Mouse (Mus musculus): Measurements from ENCODE around the gene Arfgap3.
"Not testable (repeated sequence)": the region's sequence is repeated elsewhere in the genome, so short reads cannot be mapped to it uniquely, and the experiment has no call there.

Gene Arfgap3

DNA sequence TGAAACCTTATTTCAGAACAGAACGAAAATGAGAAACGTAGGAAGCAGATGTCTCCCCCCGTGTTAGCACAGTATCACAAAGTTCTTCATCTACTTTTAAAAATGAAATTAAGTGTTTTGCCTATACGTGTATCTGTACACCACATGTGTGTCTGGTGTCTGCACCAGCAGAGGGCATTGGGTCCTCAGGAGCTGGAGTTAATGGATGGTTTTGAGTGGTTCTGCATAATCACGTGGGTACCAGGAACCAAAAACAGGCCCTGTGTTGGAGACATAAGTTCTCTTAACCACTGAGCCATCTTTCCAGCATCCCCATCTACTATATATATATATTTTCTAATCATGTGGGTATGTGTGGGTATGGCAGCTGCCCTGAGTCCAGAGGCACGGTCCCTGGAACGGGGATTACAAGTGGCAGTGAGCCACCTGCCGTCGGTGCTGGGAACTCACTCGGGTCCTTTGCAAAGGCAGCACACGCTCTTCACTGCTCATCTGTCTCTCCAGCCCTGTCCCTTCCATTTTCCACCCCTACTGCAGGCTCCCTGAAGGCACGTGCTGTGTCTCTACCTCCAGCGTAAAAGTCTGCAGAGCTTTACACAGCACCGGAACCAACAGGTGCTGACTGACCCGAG is 4.0 kb downstream of the Arfgap3 start:
- in situ Hi-C loops (cut with MboI; ENCODE audit: low sequenced_read_pairs): no loop called here

DNA sequence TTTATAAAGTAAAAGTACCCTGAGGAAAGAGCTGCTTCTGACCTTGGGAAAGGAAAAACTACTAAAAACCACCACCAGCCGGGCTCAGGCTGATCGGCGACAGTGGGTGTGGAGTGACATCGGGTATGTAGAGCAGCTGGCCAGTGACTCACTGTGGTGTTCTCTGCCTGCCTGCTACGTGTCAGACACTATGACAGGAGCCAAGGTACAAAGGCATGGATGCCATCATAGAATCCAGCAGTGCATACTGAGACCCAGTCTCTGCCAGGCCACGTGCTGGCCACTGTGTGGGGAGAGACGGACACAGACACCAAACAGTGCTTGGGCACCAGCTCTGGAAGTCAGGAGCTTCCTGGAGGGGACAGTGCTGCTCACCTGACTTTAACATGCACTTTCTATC is 5.1 kb downstream of the Arfgap3 start:
- in situ Hi-C loops (cut with MboI; ENCODE audit: low sequenced_read_pairs): no loop called here

DNA sequence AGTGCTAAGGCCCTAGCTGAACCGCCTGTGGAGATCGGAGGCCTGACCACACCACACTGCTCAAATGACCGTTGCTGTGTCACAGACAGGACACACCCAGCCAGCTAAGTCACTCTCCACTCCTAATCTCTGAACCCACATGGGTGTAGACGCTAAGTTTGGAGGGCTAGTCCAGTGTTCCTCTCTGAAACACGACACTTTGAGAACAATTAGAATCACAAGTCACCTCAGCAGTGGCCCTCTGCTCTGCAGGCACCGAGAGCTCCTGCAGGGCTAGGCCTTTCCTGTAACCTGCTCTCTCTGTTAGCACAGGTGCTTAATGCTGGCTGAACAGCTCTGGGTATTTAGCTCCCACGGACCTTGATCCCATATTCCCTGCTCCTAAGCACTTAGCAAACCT is 5.9 kb downstream of the Arfgap3 start:
- in situ Hi-C loops (cut with MboI; ENCODE audit: low sequenced_read_pairs): no loop called here

DNA sequence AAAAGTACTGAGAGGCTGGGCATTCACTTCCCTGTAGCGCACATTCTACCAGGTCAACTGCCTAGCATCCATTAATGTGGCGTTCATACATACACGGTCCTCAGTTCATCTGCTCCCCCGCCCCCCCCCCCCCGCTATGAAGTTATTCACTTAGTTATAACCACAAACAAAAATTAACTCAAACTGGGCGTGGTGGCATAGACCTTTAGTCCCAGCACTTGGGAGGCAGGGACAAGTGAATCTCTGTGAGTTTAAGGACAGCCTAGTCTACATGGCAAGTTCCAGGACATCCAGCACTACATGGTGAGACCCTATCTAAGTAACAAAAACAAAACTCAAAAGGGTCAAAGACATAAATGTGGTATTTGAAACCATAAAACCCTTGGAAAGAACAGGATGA is 11.1 kb downstream of the Arfgap3 start:
- in situ Hi-C loops (cut with MboI; ENCODE audit: low sequenced_read_pairs): no loop called here

DNA sequence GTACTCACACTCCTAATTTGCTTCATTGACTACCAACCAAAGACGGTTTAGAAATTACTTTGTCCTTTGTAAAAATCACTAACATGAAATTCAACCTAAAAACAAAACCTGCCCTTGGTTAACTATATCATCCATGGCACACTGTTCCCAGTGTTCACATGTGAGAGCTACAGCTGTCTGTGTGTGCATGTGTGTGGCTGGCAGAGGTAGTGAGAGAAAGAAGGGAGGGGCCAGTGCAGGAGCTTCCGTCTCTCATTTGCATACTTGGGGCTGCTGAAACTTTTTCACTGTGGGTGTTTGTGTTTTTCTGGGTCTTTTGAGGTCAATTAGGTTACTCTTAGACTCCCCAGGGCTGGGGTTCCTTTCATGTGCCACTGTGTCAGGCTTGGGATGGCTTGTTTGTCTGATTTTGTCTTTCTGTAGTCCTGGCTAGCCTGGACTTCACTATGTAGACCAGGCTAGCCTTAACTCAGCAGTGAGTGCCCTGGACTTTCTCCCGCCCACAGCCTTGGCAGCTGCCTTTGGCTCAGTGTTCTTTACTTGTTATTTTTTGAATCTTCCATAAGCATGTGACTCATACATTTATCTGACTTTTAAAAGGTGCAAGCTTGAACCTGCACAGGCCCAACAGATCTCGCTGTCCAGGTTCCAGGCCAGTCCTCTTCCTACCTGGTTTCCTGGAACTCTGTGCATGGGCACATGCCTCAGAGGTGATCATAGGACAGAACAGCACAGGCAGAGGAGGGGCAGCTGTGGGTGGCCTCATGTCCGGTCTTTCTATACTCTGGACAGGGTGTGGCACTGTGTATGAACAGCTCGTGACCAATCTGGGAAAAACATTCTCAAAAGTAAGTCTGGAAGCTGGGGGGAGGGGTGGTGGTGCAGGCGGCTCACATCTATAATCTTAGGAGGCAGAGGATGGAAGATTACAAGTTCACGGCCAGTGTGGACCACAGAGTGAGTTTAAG is 11.9 kb downstream of the Arfgap3 start:
- in situ Hi-C loops (cut with MboI; ENCODE audit: low sequenced_read_pairs): no loop called here

DNA sequence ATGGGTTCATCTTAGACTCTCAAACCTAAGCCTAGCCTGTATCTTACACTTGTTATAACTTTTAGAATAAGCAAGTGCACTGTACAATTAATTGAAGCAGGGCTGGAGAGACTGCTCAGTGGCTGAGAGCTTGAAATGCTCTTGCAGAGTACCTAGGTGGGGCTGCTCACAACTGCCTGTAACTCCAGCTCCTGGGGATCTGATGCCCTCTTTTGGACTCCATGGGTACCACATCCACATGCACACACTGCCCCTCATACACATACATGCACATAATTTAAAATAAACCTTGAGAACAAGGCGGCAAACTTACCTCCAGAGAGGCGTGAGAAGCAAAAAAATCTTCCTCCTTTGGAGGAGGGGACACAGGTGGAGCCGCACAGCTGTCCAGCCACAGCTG is 17.7 kb downstream of the Arfgap3 start:
- in situ Hi-C loops (cut with MboI; ENCODE audit: low sequenced_read_pairs): no loop called here

DNA sequence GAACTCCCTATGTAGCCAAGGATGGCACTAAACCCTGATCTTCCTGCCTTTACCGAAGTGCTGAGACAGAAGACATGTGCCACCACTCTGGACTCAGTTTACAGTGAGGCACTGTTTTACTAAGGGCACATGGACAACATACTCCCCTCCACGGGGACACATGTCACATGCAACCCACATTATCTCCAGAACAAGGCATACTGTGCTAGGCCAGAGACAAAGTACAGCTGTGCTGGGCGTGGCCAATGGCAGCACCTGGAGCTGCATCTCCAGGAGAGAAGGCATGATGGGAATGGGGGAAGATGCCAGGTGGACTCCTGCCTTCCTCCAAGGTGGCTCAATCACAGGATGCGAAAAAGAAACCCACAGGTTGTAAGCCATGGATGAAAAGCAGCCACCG is 21.1 kb downstream of the Arfgap3 start:
- in situ Hi-C loops (cut with MboI; ENCODE audit: low sequenced_read_pairs): no loop called here

DNA sequence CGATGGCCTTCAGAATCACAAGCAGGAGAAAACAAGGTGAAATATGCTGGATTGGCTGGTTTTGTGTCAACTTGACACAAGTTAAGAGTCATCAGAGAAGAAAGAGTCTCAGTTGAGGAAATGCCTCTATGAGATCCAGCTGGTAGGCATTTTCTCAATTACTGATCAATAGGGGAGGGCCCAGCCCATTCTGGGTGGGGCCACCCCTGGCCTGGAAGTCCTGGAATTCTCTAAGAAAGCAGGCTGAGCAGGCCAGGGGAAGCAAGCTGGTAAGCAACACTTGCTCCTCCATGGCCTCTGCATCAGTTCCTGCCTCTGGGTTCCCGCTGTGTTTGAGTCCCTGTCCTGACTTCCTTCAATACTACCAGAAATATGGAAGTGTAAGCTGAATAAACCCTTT is 27.0 kb downstream of the Arfgap3 start:
- in situ Hi-C loops (cut with MboI; ENCODE audit: low sequenced_read_pairs): no loop called here

DNA sequence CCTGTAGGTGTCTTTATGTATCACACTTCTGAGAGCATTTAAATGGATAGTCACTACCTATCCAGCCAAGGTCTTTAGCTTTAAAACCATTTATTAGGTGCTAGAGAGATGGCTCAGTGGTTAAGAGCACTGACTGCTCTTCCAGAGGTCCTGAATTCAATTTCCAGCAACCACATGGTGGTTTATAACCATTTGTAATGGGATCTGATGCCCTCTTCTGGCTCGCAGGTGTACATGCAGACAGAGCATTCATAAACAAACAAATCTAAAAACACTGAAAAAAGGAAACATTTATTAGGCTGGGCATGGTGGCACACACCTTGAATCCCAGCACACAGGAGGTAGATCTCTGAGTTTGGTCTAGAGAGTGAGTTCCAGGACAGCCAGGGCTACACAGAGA is 35.1 kb downstream of the Arfgap3 start:
- in situ Hi-C loops (cut with MboI; ENCODE audit: low sequenced_read_pairs): no loop called here

DNA sequence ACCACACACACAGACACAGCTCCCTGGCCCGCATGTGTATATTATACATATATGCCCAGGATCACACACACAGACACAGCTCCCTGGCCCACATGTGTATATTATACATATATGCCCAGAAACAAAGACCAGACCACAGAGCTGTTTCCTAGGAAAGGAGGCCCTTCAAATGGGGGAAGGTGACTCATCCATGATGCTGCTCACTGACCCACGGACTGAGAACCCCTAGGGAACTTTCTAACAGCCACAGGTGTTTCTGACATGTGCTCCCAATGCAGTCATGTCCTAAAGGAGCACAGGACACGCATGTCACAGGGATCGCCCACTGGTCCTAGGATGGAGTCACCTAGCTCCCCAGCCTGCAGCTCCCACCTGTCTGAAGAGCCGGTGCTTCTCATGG is 40.2 kb downstream of the Arfgap3 start:
- in situ Hi-C loops (cut with MboI; ENCODE audit: low sequenced_read_pairs): no loop called here

DNA sequence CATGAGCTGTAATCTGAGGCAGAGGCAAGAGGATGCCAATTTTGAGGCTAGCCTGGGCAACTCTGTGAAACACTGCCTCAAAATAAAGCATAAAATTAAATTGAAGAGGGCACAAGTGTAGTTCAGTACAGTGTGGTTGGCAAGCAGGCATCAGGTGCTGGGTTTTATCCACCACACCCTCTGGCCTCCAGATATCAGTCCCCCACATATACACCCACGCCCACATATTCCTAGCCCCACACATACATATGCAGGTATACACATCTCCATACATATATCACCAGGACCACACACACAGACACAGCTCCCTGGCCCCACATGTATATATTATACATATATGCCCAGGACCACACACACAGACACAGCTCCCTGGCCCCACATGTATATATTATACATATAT is 41.3 kb downstream of the Arfgap3 start:
- in situ Hi-C loops (cut with MboI; ENCODE audit: low sequenced_read_pairs): not testable (repeated sequence)

DNA sequence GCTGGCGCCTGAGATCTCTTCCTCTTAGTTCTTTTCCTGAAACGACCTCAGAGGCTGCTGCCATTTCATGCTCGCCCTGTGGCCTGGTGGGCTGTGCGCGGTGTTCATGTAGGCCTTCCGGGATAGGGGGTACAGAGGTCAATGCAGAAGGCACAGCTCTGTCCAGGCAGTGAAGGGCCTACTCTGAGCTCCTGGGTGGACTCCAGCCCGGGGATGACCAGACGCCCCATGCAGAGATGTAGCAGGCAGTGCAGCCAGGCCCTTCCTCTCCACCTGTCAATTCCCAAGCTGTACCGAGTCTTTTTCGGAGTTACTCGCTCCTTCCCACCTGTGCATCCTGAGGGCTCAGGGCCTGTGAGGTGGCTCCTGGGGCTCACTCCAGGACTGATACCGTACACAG is 43.9 kb downstream of the Arfgap3 start:
- in situ Hi-C loops (cut with MboI; ENCODE audit: low sequenced_read_pairs): no loop called here

DNA sequence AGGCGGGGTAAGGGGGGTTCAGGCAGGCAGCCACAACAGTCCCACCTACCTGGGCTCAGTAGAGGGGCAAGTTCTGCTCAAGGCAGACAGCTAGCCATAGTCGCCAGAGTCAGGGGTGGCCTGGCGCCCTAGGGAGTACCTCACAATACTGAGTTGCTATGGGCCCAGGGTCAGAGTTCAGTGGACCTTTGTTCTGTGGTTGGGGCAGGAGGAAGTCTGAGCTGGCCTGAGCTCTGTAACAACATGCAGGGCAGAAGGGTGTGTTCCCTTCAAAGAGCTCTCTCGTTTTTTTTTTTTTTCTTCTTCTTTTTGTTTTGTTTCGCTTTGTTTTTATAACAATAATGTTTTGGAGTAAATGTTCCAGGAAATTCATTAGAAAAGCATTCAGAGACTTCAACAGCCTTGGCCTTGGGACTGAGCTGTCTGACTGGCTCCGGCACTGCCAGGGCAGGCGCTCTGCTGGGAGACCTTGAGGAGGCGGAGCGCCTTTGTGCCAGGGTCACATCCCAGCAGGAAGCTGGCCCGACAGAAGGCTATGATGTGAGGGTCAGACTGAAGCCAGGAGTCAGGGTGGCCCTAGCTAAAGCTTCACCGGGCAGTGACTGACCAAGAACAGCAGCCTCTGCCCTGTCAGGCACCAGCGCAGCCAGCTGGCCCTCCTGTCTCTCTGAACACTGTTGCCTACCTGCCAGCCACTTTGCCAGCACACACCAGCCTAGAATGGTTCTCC is 44.7 kb downstream of the Arfgap3 start:
- in situ Hi-C loops (cut with MboI; ENCODE audit: low sequenced_read_pairs): no loop called here

DNA sequence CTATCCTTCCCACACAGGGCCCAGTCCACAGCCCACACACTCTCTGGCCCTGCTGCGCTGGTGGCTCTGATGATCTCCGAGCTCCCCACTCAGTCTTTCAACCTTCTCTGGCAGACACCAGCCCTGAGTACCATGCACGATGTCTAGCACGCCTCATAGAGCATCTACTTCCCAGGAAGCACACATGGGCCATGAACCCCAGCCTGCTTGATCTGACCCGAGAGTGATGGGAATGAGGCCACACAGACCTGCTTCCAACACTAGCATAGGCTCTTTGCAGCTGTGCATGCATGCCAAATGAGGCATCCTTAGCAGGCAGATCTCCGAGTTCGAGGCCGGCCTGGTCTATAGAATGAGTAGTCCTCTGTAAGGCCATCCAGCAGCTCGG is 45.2 kb downstream of the Arfgap3 start:
- in situ Hi-C loops (cut with MboI; ENCODE audit: low sequenced_read_pairs): no loop called here

DNA sequence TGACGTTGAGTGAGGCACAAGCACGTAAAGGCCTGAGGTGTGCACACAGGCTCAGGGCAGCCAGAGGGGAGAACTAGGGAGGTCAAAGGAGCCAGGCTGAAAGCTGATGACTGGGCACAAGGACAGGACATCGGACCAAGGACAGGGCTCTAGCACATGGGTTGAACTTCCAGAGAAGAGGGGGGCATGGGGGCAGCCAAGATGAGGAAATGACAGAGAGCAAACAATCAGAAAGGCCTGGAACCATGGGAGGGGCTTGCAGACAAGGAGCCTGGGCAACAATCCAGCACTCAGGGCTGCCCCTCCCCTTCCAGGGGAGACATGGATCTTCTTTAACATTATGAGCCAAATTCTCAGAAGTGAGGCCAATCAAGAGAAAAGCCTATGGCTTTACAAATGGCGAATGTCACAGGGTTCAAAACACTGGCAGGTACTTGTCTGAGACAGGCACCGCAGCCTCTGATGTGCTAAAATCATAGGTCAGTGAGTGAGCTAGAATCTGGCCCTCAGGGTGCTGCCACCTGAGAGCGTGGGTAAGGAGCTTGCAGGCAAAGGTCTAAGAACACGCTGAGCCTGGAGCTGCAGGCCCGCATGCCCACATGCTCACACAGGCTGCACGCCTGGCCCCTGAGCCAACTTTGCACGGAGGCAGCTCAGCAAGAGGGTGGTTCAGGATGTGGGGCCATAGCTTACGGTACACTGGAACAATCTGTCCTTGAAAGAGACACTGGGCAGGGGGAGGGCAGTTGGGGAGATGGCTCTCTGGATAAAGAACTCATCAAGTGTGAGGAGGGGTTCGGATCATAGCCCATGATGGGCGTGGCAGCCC is 46.2 kb downstream of the Arfgap3 start:
- in situ Hi-C loops (cut with MboI; ENCODE audit: low sequenced_read_pairs): no loop called here

DNA sequence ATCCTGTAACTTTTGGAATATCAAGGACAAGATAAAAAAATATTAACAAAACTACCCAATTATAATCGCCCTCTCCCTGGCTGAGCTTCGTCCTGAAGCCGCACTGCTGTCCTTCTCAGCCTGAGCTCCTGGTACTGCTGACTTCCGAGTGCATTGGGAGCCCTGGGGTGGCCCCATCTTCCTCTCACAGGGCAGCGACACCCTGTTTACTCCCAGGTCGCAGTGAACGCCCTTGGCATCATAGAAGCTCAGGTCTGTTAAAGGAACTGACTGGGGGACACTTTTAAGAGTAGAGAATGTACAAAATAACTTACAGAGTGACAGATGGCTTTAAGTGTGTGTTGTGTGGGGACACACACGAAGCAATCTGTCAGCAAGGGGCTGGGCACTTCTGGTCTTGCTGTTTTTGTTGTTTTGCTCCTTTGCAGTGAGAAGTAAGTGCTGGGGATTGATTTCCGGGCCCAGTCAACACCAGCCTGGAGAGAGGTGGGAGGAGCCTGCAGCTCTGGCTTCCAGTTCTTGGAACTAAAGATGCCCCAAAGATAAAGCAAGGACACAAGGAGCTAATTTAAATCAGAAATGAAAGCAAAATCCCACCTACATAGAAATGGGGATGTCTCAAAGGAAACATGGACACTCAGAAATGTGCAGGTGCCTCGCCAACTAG is 50.0 kb downstream of the Arfgap3 start:
- in situ Hi-C loops (cut with MboI; ENCODE audit: low sequenced_read_pairs): no loop called here

DNA sequence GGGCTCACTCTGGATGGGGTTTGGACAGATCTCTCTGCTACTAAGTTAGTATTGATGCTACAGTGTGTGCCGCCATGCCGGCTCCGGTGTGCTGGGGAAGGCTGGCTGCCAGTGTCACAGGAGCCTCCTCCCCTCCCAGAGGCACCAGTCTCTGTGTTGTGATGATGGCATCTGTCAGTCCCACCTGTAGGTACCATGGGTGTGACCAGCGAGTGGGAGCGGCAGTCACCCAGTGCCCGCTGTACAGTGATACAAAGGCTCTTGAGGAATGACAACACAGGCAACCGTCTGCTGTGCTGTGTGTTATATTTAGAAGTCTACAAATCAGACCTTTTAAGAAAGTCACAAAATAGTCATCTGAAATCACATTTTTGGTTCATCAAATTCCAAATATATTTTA is 50.6 kb downstream of the Arfgap3 start:
- in situ Hi-C loops (cut with MboI; ENCODE audit: low sequenced_read_pairs): no loop called here

DNA sequence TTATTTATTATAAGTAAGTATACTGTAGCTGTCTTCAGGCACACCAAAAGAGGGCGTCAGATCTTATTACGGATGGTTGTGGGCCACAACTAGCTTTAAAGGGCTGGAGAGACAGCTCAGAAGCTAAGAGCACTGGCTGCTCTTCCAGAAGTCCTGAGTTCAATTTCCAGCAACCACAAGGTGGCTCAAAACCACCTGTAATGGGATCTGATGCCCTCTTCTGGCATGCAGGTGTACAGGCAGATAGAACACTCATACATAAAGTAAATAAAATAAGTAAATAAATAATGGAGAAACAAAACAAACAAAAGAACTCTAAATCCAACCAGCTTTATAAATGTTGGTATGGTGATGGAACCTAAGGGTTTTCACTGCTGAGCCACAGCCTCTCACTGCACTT is 51.2 kb downstream of the Arfgap3 start:
- in situ Hi-C loops (cut with MboI; ENCODE audit: low sequenced_read_pairs): no loop called here

DNA sequence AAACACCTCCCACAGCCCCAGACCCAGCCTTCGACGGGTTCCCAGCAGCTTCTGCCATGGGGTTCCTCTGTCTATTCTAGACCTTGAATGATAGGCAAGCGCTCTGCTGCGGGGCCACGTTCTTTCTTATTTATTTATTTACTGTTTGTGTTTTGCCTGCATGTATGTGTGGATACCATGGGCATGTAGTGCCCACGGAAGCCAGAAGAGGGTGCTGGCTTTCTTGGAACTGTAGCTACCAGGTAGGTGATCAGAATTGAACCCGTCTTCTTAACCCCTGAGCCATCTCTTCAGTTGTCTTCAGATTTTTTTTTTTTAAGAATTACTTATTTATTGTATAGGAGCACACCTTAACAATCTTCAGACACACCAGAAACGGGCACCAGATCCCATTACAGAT is 51.7 kb downstream of the Arfgap3 start:
- in situ Hi-C loops (cut with MboI; ENCODE audit: low sequenced_read_pairs): no loop called here

DNA sequence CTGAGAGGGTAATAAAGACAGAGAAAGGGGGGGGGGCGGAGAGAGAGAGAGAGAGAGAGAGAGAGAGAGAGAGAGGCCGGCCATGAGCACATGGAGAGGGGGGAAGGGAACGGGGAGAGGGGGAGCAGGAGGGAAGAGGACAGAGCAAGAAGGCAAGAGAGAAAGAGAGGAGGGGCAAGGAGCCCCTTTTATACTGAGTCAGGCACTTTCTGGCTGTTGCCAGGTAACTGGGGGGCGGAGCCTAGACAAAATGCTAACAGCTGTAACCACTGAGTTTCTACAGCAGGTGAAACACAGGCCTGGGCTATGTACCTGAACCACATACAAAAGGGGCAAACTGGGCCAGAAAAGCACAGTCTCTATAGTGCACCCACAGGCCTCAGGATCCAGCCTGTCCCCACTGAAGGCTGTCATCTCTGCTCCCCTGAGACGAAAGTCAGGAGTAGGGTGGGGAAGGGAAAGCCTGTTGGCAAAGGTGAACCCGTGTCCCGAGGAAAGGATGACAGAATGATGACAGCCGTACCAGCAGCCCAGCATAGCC is 53.2 kb downstream of the Arfgap3 start:
- in situ Hi-C loops (cut with MboI; ENCODE audit: low sequenced_read_pairs): no loop called here
